Mouse (Mus musculus): ENCODE measurements around the gene Abhd5.
"Not testable (repeated sequence)": the region's sequence is repeated elsewhere in the genome, so short reads cannot be mapped to it uniquely, and the experiment has no call there.

Abhd5 gene

GRCm38 (mm10) chr9:122351303-122352024, at the start of gene Abhd5:
Abhd5 (plus strand) TSS chr9:122351608.
- DNase-seq (ENCODE audit: low spot score): peak; percentile 97

DNA sequence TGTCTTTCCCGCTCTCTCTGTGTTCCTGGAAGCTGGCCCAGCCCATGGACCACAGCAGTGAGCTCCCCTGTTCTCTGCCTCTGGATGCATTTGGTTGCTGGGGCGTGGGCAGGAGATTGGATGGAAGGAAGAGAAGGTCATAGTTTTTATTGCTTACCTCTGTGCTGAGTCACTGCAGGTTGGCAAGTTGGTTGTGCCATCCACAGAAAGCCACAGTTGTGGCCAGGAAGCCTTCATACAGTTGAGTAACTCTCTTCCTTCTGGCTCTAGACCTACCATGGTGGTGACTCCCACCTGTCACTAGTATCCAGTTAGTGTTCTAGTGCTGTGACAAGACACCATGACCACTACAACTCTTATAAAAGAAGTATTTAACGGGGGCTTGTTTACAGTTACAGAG, 46.1 kb upstream of the Abhd5 start:
- DNase-seq (ENCODE audit: low spot score): peak; percentile 16

GRCm38 (mm10) chr9:122309013-122309980, 42.1 kb upstream of the Abhd5 start:
- DNase-seq (ENCODE audit: low spot score): peak; percentile 44

DNA sequence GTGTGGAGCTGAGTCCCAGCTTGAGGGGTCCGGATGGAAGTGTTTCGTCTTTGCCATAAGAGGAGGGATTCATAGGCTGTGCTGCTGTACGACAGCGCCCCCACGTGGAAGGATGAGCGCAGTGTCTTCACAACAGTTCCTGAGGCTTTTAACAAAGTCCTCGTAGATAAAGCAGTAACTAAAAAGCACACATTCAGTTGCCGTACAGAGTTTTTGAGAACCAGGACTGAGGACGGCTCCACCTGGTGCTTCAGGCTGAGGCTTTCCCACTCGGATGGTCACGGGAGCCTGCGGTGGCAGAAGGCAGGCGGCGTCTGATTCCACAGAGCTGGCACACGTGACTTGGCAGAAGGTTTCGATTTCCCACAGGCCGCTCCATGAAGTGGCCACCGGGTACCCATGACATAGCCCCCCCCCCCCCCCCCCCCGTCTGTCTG, 40.8 kb upstream of the Abhd5 start:
- peak; percentile 92 for DNase-seq (ENCODE audit: low spot score)

- DNase-seq (ENCODE audit: low spot score): peak; percentile 31
Observed at GRCm38 (mm10) chr9:122311051-122311760, 40.2 kb upstream of the Abhd5 start.

GRCm38 (mm10) chr9:122312296-122312990, 39.0 kb upstream of the Abhd5 start:
- DNase-seq (ENCODE audit: low spot score): peak; percentile 37

DNA sequence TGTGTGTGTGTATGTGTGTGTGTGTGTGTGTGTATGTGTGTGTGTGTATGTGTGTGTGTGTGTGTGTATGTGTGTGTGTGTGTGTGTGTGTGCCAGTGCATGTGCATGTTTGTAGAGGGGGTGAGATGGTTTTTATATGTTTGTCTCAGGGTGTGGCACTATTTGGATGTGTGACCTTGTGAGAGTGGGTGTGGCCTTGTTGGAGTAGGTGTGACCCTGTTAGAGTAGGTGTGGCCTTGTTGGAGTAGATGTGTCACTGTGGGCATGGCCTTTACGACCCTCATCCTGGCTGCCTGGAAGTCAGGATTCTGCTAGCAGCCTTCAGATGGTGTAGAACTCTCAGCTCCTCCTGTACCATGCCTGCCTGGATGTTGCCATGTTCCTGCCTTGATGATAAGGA, 38.3 kb upstream of the Abhd5 start:
- not testable (repeated sequence) for DNase-seq (ENCODE audit: low spot score)

- DNase-seq (ENCODE audit: low spot score): no peak
Observed at GRCm38 (mm10) chr9:122314386-122314785, 37.0 kb upstream of the Abhd5 start.

DNA sequence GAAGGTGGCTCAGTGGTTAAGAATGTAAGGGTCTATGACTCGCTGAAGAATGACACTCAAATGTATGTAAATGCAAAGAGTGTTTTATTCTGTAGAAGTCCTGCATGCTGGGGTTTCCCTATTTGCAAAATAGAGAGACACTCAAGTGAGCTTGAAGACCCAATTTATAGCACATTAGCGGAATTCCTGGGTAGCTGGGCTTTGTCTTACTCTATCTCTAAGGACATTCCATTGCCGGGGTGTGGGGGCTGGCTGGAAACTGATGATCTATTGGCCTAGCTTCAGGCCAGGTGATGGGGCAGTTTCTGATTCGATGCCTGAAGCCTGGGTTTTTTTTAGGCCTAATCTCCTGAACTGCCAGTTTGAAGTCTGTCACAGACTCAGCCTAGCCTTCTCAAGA, 36.5 kb upstream of the Abhd5 start:
- no peak for DNase-seq (ENCODE audit: low spot score)

- DNase-seq (ENCODE audit: low spot score): no peak
Observed at GRCm38 (mm10) chr9:122315501-122315900, 35.9 kb upstream of the Abhd5 start.

GRCm38 (mm10) chr9:122316562-122316961, 34.8 kb upstream of the Abhd5 start:
- DNase-seq (ENCODE audit: low spot score): no peak

GRCm38 (mm10) chr9:122320626-122321025, 30.8 kb upstream of the Abhd5 start:
- DNase-seq (ENCODE audit: low spot score): peak; percentile 25

DNA sequence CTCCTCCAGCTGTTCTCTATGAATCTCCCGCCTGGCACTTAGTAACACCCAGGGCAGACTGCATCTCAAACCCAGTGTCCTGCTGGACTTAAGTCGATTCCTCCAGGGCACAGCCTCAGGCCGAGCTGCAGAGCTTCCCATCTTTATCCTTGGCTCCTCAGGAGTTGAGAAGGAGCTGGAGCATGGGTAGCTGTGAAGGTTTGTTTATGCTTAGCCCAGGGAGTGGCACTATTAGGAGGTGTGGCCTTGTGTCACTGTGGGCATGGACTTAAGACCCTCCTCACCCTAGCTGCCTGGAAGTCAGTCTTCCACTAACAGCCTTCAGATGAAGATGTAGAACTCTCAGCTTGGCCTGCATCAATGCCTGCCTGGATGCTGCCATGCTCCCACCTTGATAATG, 29.1 kb upstream of the Abhd5 start:
- peak; percentile 23 for DNase-seq (ENCODE audit: low spot score)

DNA sequence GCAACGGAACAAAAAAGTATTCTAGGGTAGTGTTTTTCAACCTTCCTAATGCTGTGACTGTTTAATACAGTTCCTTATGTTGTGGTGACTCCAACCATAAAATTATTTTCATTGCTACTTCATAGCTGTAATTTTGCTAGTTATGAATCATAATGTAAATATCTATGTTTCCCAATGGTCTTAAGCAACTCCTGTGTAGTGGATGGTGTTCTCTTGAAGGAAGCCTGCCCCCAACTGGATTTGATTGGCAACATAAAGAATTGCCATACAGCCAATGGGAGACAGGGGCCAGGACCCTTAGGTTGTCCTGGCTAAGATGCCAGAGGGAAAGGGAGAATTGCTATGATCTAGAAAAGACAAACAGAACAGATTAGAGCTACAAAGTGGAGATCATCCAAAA, 25.4 kb upstream of the Abhd5 start:
- no peak for DNase-seq (ENCODE audit: low spot score)

DNA sequence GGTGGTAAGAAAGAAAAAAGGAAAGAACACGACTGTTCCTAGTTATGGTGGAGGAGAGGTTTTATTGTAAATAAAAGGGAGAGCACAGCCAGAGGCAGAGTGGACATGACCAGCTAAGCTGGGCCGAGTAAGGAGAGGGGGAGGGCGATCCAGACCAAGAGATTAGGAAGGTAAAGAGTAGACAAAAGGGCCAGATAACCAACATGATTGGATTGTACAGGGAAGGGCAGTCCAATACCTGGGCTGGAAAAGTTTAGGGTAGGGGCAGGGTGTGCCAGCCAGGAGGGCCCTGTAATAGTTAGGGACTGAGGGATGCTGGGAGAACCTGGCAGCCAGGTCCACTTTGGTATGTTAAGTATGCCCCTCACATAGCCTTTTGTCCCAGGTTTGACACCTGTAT, 23.2 kb upstream of the Abhd5 start:
- DNase-seq (ENCODE audit: low spot score): no peak

DNA sequence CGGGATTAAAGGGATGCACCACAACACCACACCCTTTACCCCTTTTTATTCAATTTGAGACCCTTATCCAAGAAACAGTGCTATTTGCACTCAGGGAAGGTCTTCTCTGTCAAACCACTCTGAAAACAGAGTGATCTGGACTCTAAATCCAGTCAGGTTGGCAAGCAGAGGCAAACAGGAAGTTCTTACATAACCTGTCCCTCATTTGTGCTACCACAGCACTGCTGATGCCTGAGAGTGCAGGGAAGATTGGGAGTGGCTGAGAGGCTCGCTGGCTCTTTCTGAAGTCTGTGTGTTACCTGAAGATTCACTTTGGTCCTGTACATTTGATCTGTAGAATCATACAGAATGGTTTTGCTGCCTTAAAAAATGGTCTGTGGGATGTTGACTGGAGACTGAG, 14.7 kb upstream of the Abhd5 start:
- DNase-seq (ENCODE audit: low spot score): no peak

DNA sequence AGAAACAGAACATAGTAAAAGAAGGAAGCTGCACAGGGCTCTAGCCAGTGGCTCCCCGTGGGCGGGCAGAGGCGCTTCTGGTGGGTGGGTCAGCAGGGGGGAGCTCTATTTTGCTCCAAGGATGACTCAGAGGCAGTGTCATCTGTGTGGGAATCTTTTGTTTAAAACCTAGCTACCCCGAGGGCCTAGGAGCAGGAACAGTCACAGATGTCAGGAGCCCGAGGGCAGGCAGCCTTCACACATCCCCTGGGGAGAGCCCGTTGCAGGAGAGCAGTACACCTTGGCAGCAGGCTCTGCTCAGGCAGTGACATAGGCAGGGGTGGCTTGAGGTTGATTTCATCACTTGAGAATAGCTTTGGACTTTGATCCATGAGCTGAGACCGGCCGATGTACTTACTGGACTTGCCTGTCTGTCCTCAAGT, 13.9 kb upstream of the Abhd5 start:
- DNase-seq (ENCODE audit: low spot score): no peak

GRCm38 (mm10) chr9:122339972-122340371, 11.4 kb upstream of the Abhd5 start:
- DNase-seq (ENCODE audit: low spot score): no peak

- DNase-seq (ENCODE audit: low spot score): no peak
Observed at GRCm38 (mm10) chr9:122343399-122343798, 8.0 kb upstream of the Abhd5 start.

GRCm38 (mm10) chr9:122344560-122344959, 6.8 kb upstream of the Abhd5 start:
- DNase-seq (ENCODE audit: low spot score): no peak

DNA sequence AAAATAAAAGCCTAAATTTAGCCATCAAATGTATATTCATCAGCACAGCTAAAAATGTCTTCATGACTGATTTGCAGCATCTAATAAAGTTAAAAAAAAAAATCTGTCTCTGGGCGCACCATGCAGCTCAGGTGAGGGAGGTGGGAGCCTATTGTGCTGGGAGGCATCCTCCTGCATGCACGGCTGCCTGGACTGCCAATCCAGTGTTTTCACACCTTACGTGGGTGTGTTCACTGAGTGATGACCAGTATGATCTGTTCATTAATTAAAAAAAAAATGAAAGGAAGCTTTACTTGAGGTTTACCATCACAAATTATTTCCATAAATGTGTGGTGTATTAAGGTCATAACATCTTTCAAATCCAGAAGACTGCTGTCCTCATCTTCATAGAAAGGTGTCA, 6.1 kb upstream of the Abhd5 start:
- no peak for DNase-seq (ENCODE audit: low spot score)

- no peak for DNase-seq (ENCODE audit: low spot score)
Observed at GRCm38 (mm10) chr9:122346059-122346458, 5.3 kb upstream of the Abhd5 start.
